9 mouse cellular contexts compared by ENCODE assay signal in genomic region chr3:93360045-93360444, GRCm38 (mm10). TPM values are rescaled to one million over a fixed set of nuclear protein-coding genes. Genes with fewer than 3 reads are reported as not detected.
DNase-seq lines count a peak whose midpoint lies in the region; ATAC-seq and TF ChIP-seq lines count a peak whose summit lies in the region.
"Had no signal": no experiment of that assay in that cellular context is flagged by ENCODE, and none has a peak within 500 bp of the region (broad histone marks: within the 10 kb centered on the region; RNA-seq: fewer than 3 reads in every experiment).

No protein-coding gene starts in this region.

- no peak overlapping the region for H3K27ac ChIP-seq in forebrain, embryonic 10.5 days
- no peak overlapping the region for H3K27ac ChIP-seq in forebrain, embryonic 15.5 days (replicated peaks)
- H3K27ac ChIP-seq in cortical plate, adult 2 months (ENCODE audit: insufficient read depth, low read length), result no peak overlapping the region
- no peak overlapping the region for H3K27ac ChIP-seq in left cerebral cortex, adult 2 months
- H3K27ac ChIP-seq in midbrain, postnatal 0 days (ENCODE audit: low read depth, low read length), result no peak overlapping the region

- 0 out of 2 replicates have a peak, but pooled peaks cover 7% of the 10 kb centered on the region for H3K4me1 ChIP-seq in forebrain, embryonic 10.5 days
- no peaks in the 10 kb centered on the region for H3K4me1 ChIP-seq in forebrain, embryonic 15.5 days
- H3K4me1 ChIP-seq in cortical plate, adult 2 months (ENCODE audit: control insufficient read depth, insufficient read depth, low read length), result no peaks in the 10 kb centered on the region
- no peaks in the 10 kb centered on the region for H3K4me1 ChIP-seq in midbrain, postnatal 0 days (ENCODE audit: insufficient read depth, low read length)

- ATAC-seq in forebrain, embryonic 15.5 days (replicated peaks), result no peak
- ATAC-seq in granulocyte monocyte progenitor cell, adult 5-6 weeks (replicated peaks; ENCODE audit: poor library complexity, severe bottlenecking), result peak; percentile 88
- ATAC-seq in midbrain, postnatal 0 days (ENCODE audit: low FRiP score), result peak; percentile 32; the same call in 1 of the 2 replicates

- H3K4me3 ChIP-seq in forebrain, embryonic 10.5 days, result no peak overlapping the region
- H3K4me3 ChIP-seq in forebrain, embryonic 15.5 days, result no peak overlapping the region
- H3K4me3 ChIP-seq in cortical plate, adult 2 months (ENCODE audit: insufficient read depth, low read length), result no peak overlapping the region
- H3K4me3 ChIP-seq in left cerebral cortex, adult 2 months, result no peak overlapping the region
- H3K4me3 ChIP-seq in midbrain, postnatal 0 days (ENCODE audit: low read depth, low read length), result no peak overlapping the region

- TF ChIP-seq POLR2A in cortical plate, adult 2 months (IDR thresholded peaks at IDR 0.05; ENCODE audit: extremely low read depth, insufficient read depth, low read length), result no peak

- no peak overlapping the region for H3K9ac ChIP-seq in forebrain, embryonic 15.5 days (replicated peaks)
- no peak overlapping the region for H3K9ac ChIP-seq in midbrain, postnatal 0 days (replicated peaks; ENCODE audit: low read length, poor library complexity, severe bottlenecking)

- no peaks in the 10 kb centered on the region for H3K36me3 ChIP-seq in forebrain, embryonic 10.5 days (replicated peaks)
- no peaks in the 10 kb centered on the region for H3K36me3 ChIP-seq in forebrain, embryonic 15.5 days
- no peaks in the 10 kb centered on the region for H3K36me3 ChIP-seq in midbrain, postnatal 0 days (ENCODE audit: insufficient read depth, low read length)

- peak; percentile 71 for TF ChIP-seq CTCF in cortical plate, adult 2 months (IDR thresholded peaks at IDR 0.05; ENCODE audit: extremely low read depth, insufficient read depth, low read length)
- peak; percentile 79 for TF ChIP-seq CTCF in left cerebral cortex, adult 2 months (IDR thresholded peaks at IDR 0.05)
- TF ChIP-seq CTCF in midbrain, postnatal 0 days (IDR thresholded peaks at IDR 0.05), result peak; percentile 75

- H3K27me3 ChIP-seq in forebrain, embryonic 10.5 days (ENCODE audit: poor library complexity, severe bottlenecking), result peaks cover 15% of the 10 kb centered on the region; the same call in 1 of the 2 replicates
- H3K27me3 ChIP-seq in forebrain, embryonic 15.5 days, result no peaks in the 10 kb centered on the region
- no peaks in the 10 kb centered on the region for H3K27me3 ChIP-seq in midbrain, postnatal 0 days (ENCODE audit: insufficient read depth, low read length)

- intact Hi-C loops in left cerebral cortex, adult 2 months (cut with DNase I), result loop anchor here (1.0 to 10.0 kb wide), 3 partner anchors 230 to 248 kb away; no protein-coding TSS in a partner anchor

- H3K4me2 ChIP-seq in forebrain, embryonic 15.5 days (replicated peaks), result no peak overlapping the region
- H3K4me2 ChIP-seq in midbrain, postnatal 0 days (ENCODE audit: low read depth, low read length, poor library complexity, severe bottlenecking), result no peak overlapping the region

- H3K9me3 ChIP-seq in forebrain, embryonic 10.5 days, result no peaks in the 10 kb centered on the region
- no peaks in the 10 kb centered on the region for H3K9me3 ChIP-seq in forebrain, embryonic 15.5 days
- H3K9me3 ChIP-seq in midbrain, postnatal 0 days (ENCODE audit: low read length), result no peaks in the 10 kb centered on the region

- WGBS in forebrain, embryonic 10.5 days, result 22% methylated on average over 7 of the region's 7 CpGs
- 15% methylated on average over 7 of the region's 7 CpGs for WGBS in forebrain, embryonic 15.5 days
- 14% methylated on average over 7 of the region's 7 CpGs for WGBS in midbrain, postnatal 0 days

- DNase-seq in forebrain, embryonic 10.5 days (ENCODE audit: extremely low spot score, low spot score), result peak; percentile 51
- DNase-seq in ES-CJ7 (ENCODE audit: low read depth, low spot score), result peak; percentile 62
- DNase-seq in left cerebral cortex, adult 2 months (ENCODE audit: extremely low spot score in 1 of 2, low spot score in 2 of 2), result peak; percentile 60 to 78
- peak; percentile 26 for DNase-seq in midbrain, postnatal 0 days (ENCODE audit: low spot score)
- peak; percentile 39 for DNase-seq in thymus, postnatal 0 days (ENCODE audit: low spot score)

RNA-seq across cellular contexts. Expression of gene Rptn, which starts 33.5 kb away (rescaled TPM):
- not detected in 2 replicates for polyA plus RNA-seq in forebrain, embryonic 10.5 days (2016; fragmentation: Nextera tagmentation; extraction: Ambion mirVana)
- polyA plus RNA-seq in forebrain, embryonic 15.5 days (2015; fragmentation: Nextera tagmentation; extraction: Ambion mirVana), result not detected in 2 replicates
- not detected in 2 replicates for polyA plus RNA-seq in cortical plate, adult 2 months (2012; rRNA removed)
- total RNA-seq in granulocyte monocyte progenitor cell, adult 5-6 weeks (2014; fragmentation: Nextera tagmentation), result not detected in 2 replicates
- not detected in 2 replicates for total RNA-seq in granulocyte monocyte progenitor cell, adult 5-6 weeks (2017)
- total RNA-seq in left cerebral cortex, adult 2 months (2021), result not detected
- not detected in 2 replicates for total RNA-seq in midbrain, postnatal 0 days (2014; rRNA removed)
- not detected in 2 replicates for polyA plus RNA-seq in midbrain, postnatal 0 days (2015; fragmentation: Nextera tagmentation; extraction: Ambion mirVana)
- 0.53 and 0.54 TPM in 2 replicates for polyA plus RNA-seq in thymus, postnatal 0 days (2015; fragmentation: Nextera tagmentation; extraction: Ambion mirVana)
- polyA plus RNA-seq: liver, embryonic 16.5 days had no signal

RNA-seq across cellular contexts. Expression of gene Hrnr, which starts 40.5 kb away (rescaled TPM):
- polyA plus RNA-seq in forebrain, embryonic 10.5 days (2016; fragmentation: Nextera tagmentation; extraction: Ambion mirVana), result not detected in 2 replicates
- polyA plus RNA-seq in forebrain, embryonic 15.5 days (2015; fragmentation: Nextera tagmentation; extraction: Ambion mirVana), result not detected in 2 replicates
- 0.02 TPM in 2 replicates for polyA plus RNA-seq in cortical plate, adult 2 months (2012; rRNA removed)
- not detected in 2 replicates for total RNA-seq in granulocyte monocyte progenitor cell, adult 5-6 weeks (2014; fragmentation: Nextera tagmentation)
- not detected in 2 replicates for total RNA-seq in granulocyte monocyte progenitor cell, adult 5-6 weeks (2017)
- not detected for total RNA-seq in left cerebral cortex, adult 2 months (2021)
- total RNA-seq in midbrain, postnatal 0 days (2014; rRNA removed), result 2.4 TPM in 1 of 2 replicates, not detected in the other
- not detected in 2 replicates for polyA plus RNA-seq in midbrain, postnatal 0 days (2015; fragmentation: Nextera tagmentation; extraction: Ambion mirVana)
- polyA plus RNA-seq in thymus, postnatal 0 days (2015; fragmentation: Nextera tagmentation; extraction: Ambion mirVana), result 0.05 TPM in 2 replicates
- polyA plus RNA-seq: liver, embryonic 16.5 days had no signal
